Mouse (Mus musculus) liver, embryonic 15.5 days (tissue): Measurements from ENCODE around the gene Cpne7. TPM values are rescaled to one million over a fixed set of nuclear protein-coding genes. Genes with fewer than 3 reads are reported as not detected.

Experiments
- ATAC-seq: fragments of 200-750 bp; cut with Nextera tagmentation; 2 replicates; pipeline ENCODE4 v1.8.0; 2017; ENCODE audit warnings: moderate number of reproducible peaks, mild to moderate bottlenecking, moderate library complexity; ENCODE audit not compliant: insufficient read depth
- H3K27ac ChIP-seq: fragments of 300-500 bp; sonication (generic); replicated peaks from 2 replicates; pipeline ENCODE4 v1.5.1; 2015; ENCODE audit warnings: mild to moderate bottlenecking, inconsistent platforms
- H3K27me3 ChIP-seq: fragments of 300-500 bp; sonication (generic); 2 replicates; pipeline ENCODE4 v1.6.1; 2015; ENCODE audit warnings: mild to moderate bottlenecking, inconsistent platforms
- H3K36me3 ChIP-seq: fragments of 300-500 bp; sonication (generic); replicated peaks from 2 replicates; pipeline ENCODE4 v1.6.1; 2015; ENCODE audit warnings: moderate library complexity, mild to moderate bottlenecking, inconsistent platforms
- H3K4me1 ChIP-seq: fragments of 300-500 bp; sonication (generic); replicated peaks from 2 replicates; pipeline ENCODE4 v1.6.1; 2015; ENCODE audit warnings: inconsistent platforms
- H3K4me2 ChIP-seq: fragments of 300-500 bp; sonication (generic); 2 replicates; pipeline ENCODE4 v1.6.1; 2015; ENCODE audit warnings: moderate library complexity, mild to moderate bottlenecking, inconsistent platforms
- H3K4me3 ChIP-seq: fragments of 300-500 bp; sonication (generic); replicated peaks from 2 replicates; pipeline ENCODE4 v1.5.1; 2015; ENCODE audit warnings: mild to moderate bottlenecking, inconsistent platforms
- H3K9ac ChIP-seq: fragments of 300-500 bp; sonication (generic); 2 replicates; pipeline ENCODE4 v1.6.1; 2015; ENCODE audit warnings: moderate library complexity, mild to moderate bottlenecking, inconsistent platforms
- H3K9me3 ChIP-seq: fragments of 300-500 bp; sonication (generic); replicated peaks from 2 replicates; pipeline ENCODE4 v1.6.1; 2016; ENCODE audit warnings: inconsistent platforms
- WGBS: fragments of 180-500 bp; shearing (Covaris S2); methylation state at CpG from one replicate; pipeline ENCODE4 v1.1.7; 2015; ENCODE audit warnings: mixed read lengths; ENCODE audit not compliant: insufficient replicate concordance; 5-methylcytosine and 5-hydroxymethylcytosine counted together
- polyA plus RNA-seq: library from polyadenylated mRNA; unstranded; fragments of >200 nt; fragmentation: Nextera tagmentation; extraction: Ambion mirVana; gene quantifications from 2 replicates; pipeline ENCODE4 v1.2.1, GENCODE M21; 2015

Gene Cpne7
- polyA plus RNA-seq, 1 experiment from 2014 or later = 0.30 TPM

DNA sequence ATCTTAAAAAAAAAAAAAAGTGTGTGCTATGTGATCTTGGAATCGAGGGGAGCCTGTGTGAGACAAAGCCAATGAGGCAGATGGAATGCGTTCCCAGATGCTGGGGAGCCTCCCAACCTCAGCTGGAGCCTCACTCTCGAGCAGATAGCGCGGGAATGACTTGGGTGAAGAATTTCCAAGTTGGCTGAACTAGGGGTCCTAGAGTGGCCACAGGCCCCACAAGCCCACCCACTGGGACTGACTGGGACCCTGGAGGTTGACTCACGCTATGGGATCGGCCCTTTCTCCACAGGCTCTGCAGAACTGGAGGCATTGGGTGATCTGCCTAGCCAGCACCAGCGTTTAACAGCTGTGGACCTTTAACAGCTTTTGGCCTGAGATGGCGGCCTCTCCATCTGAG, 19.1 kb downstream of the Cpne7 start:
- H3K9ac ChIP-seq = no peak overlapping the region

DNA sequence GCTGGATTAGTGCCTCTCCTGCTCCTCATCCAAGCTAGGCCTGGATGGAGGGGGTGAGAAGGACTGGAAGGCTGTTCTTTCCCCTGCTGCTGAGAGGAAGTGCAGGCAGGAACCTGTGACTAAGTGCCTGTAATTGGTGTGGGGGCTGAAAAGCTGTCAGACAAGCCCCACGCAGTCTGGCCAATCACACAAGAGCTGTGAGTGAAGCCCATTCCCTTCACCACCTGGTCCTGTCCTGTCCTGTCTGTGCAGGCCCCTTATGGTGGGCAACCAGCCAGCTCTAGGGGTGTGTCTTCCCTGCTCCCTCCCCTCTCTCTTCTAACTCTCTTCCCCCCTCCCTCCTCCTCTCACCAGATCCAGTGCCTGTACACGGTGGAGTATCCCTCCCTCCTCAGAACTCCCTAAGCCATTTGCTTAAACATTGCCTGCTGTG, 20.5 kb downstream of the Cpne7 start:
- H3K4me2 ChIP-seq = no peak overlapping the region
- peaks cover 4% of the 10 kb centered on the region; the same call in 1 of the 2 replicates for H3K9me3 ChIP-seq
- no peaks in the 10 kb centered on the region; the same call in 1 of the 2 replicates for H3K27me3 ChIP-seq
- WGBS = 35% methylated on average over 2 of the region's 2 CpGs
- no peak overlapping the region for H3K9ac ChIP-seq
- no peak overlapping the region for H3K4me3 ChIP-seq
- H3K36me3 ChIP-seq = no peaks in the 10 kb centered on the region
- ATAC-seq = no peak
- H3K4me1 ChIP-seq = no peaks in the 10 kb centered on the region; the same call in 1 of the 2 replicates
- no peak overlapping the region for H3K27ac ChIP-seq

More for the DNA sequence above, 19.1 kb downstream of the Cpne7 start:
- peaks cover 4% of the 10 kb centered on the region; the same call in 1 of the 2 replicates for H3K9me3 ChIP-seq
- WGBS = 74% methylated on average over 9 of the region's 9 CpGs
- H3K4me1 ChIP-seq = no peaks in the 10 kb centered on the region; the same call in 1 of the 2 replicates
- no peak overlapping the region for H3K4me3 ChIP-seq
- no peak overlapping the region for H3K4me2 ChIP-seq
- peaks cover 2% of the 10 kb centered on the region; the same call in 1 of the 2 replicates for H3K27me3 ChIP-seq
- no peak for ATAC-seq
- no peak overlapping the region for H3K27ac ChIP-seq
- no peaks in the 10 kb centered on the region for H3K36me3 ChIP-seq

DNA sequence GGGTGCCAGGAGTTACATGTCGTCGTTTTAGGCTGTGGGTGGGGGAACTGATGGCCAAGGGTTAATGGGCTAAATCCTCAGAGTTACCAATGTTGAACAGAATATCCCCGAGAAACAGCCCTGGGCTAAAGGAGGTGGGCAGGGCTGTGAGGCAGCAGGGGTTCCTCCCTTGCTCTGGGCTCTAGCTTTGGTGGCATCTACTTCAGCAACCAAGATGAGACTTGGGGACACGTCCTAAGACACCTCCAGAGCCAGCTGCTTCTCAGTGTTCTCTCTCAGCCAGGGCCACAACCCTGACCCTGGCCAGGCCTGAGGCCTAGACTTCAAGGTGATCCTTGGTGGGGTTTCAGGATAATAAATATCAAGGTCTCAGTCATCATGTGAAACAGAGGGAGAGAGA, 21.6 kb downstream of the Cpne7 start:
- Histone ChIP-seq H3K27me3 (no peaks in the 10 kb centered on the region; the same call in 1 of the 2 replicates), H3K27ac (no peak overlapping the region), H3K4me3 (no peak overlapping the region), H3K36me3 (no peaks in the 10 kb centered on the region), H3K9me3 (no peaks in the 10 kb centered on the region), H3K4me2 (no peak overlapping the region), H3K9ac (no peak overlapping the region), H3K4me1 (no peaks in the 10 kb centered on the region; the same call in 1 of the 2 replicates)
- 53% methylated on average over 4 of the region's 4 CpGs for WGBS
- no peak for ATAC-seq

DNA sequence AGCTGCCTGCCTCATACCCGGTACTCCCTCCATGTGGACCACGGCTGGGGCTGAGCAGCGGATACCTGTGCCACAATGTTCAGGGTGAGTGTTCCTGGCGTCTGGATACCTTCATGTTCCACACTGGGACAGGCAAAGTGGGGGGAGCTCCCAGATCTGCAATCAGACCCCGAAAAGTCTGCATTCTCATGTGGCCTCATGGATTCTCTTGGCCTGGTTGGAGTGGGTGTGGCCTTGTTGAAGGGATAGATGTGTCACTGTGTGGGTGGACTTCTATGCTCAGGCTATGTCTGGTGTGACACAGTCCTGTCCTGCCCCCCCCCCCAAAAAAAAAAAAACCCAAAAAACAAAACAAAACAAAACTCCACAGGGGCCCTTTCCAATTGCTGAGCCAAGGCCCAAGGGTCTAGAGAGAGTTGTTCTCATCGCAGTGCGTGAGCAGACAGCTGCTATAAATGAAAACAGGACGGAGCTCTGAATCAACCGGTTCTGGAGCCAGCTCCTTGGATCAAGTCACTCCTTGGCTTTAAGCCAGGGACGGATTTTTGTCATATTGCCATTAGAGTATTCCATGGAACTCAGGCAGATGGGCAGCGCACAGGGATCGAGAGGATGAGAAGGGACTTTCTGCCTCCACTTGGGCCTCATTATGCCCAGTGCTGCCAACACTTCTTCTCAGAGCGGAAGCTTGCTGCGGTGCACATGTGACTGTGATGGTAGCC, 24.7 kb downstream of the Cpne7 start:
- no peak for ATAC-seq

DNA sequence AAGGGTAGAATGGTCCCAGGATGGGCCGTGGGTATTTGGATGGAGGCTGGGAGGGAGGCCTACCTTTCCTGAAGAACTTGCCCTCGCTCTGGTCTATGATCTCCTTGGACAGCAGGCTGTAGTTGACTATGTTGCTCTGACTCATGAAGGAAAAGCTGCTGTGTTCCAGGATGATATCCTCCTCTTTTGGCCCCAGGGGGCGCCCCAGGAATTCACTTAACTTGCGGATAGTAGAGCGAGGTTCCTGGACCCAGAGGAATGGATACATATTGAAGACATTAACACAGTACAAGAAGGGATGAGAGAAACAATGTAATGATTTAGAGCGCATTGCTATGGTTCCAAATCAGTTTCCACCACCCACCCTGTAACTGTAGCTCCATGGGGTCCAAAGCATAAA, 28.1 kb downstream of the Cpne7 start:
- Histone ChIP-seq H3K4me1 (no peaks in the 10 kb centered on the region; the same call in 1 of the 2 replicates), H3K9me3 (no peaks in the 10 kb centered on the region), H3K9ac (no peak overlapping the region), H3K4me2 (no peak overlapping the region), H3K36me3 (no peaks in the 10 kb centered on the region), H3K27me3 (peaks cover 20% of the 10 kb centered on the region), H3K27ac (no peak overlapping the region), H3K4me3 (no peak overlapping the region)
- WGBS = 48% methylated on average over 6 of the region's 6 CpGs
- no peak for ATAC-seq

More for the DNA sequence above, 24.7 kb downstream of the Cpne7 start:
- Histone ChIP-seq H3K27me3 (no peaks in the 10 kb centered on the region), H3K4me1 (no peaks in the 10 kb centered on the region; the same call in 1 of the 2 replicates), H3K36me3 (no peaks in the 10 kb centered on the region), H3K9me3 (no peaks in the 10 kb centered on the region), H3K27ac (no peak overlapping the region), H3K9ac (no peak overlapping the region), H3K4me3 (no peak overlapping the region), H3K4me2 (no peak overlapping the region)
- WGBS = 77% methylated on average over 14 of the region's 14 CpGs

DNA sequence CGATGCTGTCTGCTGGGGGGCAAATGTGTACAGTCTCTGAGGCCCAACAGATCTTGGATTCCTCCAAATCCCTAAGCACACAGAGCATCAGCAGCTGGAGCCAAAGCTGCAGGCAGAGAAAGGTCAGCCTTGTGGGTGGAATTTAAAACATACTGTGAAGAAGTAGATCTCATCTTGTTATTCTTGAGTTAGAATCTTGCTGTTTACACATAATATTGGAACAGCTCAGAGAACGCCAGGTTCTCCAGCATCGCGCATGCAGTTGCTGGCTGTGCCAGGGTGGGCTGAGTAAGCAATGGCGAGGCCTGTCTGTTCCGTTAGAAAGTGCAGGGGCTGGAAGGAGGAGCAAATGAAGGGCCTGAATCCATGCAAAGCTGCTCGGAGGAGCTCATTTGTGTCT, 29.2 kb downstream of the Cpne7 start:
- 72% methylated on average over 7 of the region's 7 CpGs for WGBS
- H3K9ac ChIP-seq = no peak overlapping the region
- H3K4me1 ChIP-seq = no peaks in the 10 kb centered on the region
- peaks cover 24% of the 10 kb centered on the region for H3K27me3 ChIP-seq
- no peak overlapping the region for H3K4me3 ChIP-seq
- no peak overlapping the region for H3K4me2 ChIP-seq
- H3K9me3 ChIP-seq = no peaks in the 10 kb centered on the region
- H3K27ac ChIP-seq = no peak overlapping the region
- no peak for ATAC-seq
- H3K36me3 ChIP-seq = no peaks in the 10 kb centered on the region

DNA sequence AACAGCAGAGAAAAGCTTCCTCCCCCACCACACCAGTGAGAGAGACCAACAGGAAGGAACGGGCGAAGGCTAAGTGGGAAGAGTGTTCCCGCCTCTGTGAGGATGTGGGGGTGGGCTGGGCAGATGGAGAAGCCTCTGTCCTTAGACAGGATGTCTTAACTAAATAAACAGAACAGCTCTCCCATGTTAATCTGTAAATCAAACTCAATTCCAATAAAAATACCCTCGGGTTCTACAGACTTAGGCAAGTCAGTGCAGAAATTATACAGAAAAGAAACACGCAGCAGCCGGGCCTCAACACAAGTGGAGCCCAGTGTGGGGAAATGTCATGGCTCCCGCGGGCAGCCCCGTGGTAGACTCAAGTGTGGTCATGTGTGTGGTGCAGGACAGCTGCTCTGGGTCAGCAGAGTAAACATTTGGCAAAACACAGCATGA, 33.6 kb downstream of the Cpne7 start:
- Histone ChIP-seq H3K27me3 (peaks cover 30% of the 10 kb centered on the region), H3K4me1 (peaks cover 11% of the 10 kb centered on the region), H3K4me2 (no peak overlapping the region), H3K9ac (no peak overlapping the region), H3K27ac (no peak overlapping the region), H3K36me3 (no peaks in the 10 kb centered on the region), H3K9me3 (no peaks in the 10 kb centered on the region), H3K4me3 (no peak overlapping the region)
- 35% methylated on average over 9 of the region's 9 CpGs for WGBS
- ATAC-seq = no peak

DNA sequence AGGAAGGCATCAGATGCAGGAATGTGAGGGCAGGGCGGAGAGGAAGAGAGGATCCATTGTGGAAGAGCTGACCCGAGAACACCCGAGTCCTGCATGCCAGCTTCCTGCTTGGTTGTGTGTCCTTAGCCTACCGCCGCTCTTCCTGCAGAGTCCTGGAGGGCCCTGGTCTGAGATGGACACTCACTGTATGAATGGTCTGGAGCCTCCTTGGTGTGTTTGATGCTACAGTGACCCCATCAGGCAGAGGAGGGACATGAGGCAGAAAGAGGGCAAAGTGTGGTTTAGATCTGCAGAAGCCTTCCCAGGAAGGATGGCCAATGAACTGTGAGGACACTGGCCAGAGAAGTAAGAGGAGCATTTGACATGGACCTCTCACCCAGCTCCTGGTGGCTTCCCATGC, 38.0 kb downstream of the Cpne7 start:
- WGBS = 64% methylated on average over 5 of the region's 5 CpGs
- peaks cover 40% of the 10 kb centered on the region for H3K4me1 ChIP-seq
- no peaks in the 10 kb centered on the region for H3K9me3 ChIP-seq
- peak overlapping the region; percentile 57 for H3K4me2 ChIP-seq
- H3K27ac ChIP-seq = peak overlapping the region; percentile 6; the same call in 1 of the 2 replicates
- H3K4me3 ChIP-seq = no peak overlapping the region
- peaks cover 17% of the 10 kb centered on the region for H3K27me3 ChIP-seq
- no peak overlapping the region for H3K9ac ChIP-seq
- ATAC-seq = no peak
- H3K36me3 ChIP-seq = no peaks in the 10 kb centered on the region

DNA sequence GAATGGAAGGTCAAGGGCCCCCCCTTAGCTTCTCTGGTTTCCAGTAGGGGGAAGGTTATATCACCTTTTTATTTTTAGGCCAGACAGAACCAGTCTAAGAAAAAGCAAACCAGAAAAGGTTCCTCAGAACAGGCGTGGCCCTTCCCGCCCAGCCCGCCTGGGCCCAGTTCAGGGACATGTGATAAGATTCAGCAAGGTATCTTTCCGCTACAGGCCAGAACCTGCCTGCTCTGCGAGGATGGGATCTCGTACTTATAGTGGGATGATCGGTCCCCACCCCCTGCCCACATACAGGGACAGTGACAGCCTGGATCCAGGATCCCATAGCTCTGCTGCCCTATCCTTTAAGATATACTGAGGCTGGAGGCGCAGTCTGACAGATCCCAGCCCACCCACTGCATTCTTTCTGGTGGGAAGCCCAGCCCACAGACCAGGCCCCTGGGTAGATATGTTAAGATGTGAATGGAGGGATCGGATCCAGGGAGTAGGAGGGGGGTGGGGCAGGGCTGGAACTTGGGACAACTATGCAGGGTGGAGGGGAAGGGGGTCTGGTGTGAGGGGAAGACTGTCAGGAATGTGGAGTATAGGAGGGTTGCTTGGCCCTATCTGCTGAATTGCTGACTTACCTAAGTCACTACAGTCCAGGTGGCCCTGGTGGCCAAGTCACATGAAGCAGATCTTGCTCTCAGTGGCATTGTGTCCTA, 39.0 kb downstream of the Cpne7 start:
- ATAC-seq = peak; percentile 95
- peak overlapping the region; percentile 68 for H3K27ac ChIP-seq
- H3K4me1 ChIP-seq = peaks cover 40% of the 10 kb centered on the region
- H3K4me2 ChIP-seq = peak overlapping the region; percentile 57
- no peak overlapping the region for H3K4me3 ChIP-seq
- 36% methylated on average over 9 of the region's 9 CpGs for WGBS
- H3K9ac ChIP-seq = peak overlapping the region; percentile 12
- no peaks in the 10 kb centered on the region for H3K9me3 ChIP-seq
- no peaks in the 10 kb centered on the region for H3K36me3 ChIP-seq
- H3K27me3 ChIP-seq = peaks cover 17% of the 10 kb centered on the region

DNA sequence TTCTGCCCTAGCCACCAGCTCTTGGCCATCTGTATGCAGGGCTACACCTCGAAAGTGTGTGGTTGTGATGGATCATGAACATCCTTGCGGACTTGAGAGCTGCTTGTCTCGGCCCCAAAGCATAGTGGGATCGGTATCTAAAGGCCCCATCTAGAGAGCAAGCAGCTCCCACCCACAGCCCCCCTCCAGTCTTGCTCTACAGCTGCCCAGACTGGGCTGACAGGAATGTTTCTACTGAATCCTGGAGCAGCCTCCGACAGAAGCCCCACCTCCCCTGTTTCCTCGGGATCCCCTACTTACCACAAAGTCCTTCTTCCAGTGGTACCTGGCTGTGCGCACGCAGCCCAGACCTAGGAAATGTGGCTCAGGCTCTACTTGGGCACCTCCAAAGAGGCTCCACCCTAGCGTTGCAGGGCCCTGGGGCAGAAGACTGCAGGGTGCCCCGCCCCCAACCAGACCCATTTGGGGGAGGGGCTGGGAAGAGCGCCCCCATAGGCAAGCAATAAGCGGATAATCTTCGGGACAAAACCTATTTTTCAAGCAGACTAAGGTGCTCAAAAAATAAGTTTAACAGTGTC, 40.8 kb downstream of the Cpne7 start, which contains the start of gene Sult5a1:
Gene Sult5a1 (minus strand): TSS at position 428 of the 578 bp plus-strand sequence.
- peak within 1 kb of the TSS; percentile 23 for H3K4me2 ChIP-seq
- H3K4me1 ChIP-seq = peaks cover 40% of the 10 kb centered on the region
- no peak within 1 kb of the TSS for H3K9ac ChIP-seq
- 29% methylated on average over 13 of the region's 13 CpGs for WGBS
- H3K27me3 ChIP-seq = 0 out of 2 replicates have a peak, but pooled peaks cover 10% of the 10 kb centered on the region
- H3K4me3 ChIP-seq = no peak within 1 kb of the TSS
- no peak for ATAC-seq
- H3K36me3 ChIP-seq = no peaks in the 10 kb centered on the region
- no peak within 1 kb of the TSS for H3K27ac ChIP-seq
- no peaks in the 10 kb centered on the region for H3K9me3 ChIP-seq

DNA sequence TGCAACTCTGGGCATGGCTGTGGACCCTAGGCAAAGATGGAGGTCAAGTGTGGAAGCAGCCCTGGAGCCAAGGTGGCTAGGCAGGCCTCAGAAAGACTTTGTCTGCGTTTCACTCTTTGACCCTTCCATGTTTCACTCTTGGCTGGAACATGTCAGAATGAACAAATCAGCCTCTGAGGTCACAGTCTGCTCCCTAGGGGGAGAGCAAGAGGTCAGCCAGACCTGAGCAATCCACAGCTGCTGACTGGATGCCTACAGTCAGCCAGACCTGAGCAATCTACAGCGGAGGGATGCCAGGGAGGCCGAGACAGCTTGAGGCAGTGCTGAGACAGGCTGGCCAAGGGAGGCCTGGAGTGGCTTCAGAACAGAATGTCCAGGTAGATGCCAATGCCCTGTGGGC, 64.2 kb downstream of the Cpne7 start:
- H3K9me3 ChIP-seq = 0 out of 2 replicates have a peak, but pooled peaks cover 3% of the 10 kb centered on the region
- ATAC-seq = peak; percentile 37; the same call in 1 of the 2 replicates
- H3K4me1 ChIP-seq = 0 out of 2 replicates have a peak, but pooled peaks cover 4% of the 10 kb centered on the region
- H3K4me2 ChIP-seq = no peak overlapping the region
- peak overlapping the region; percentile 53; the same call in 1 of the 2 replicates for H3K27ac ChIP-seq
- H3K27me3 ChIP-seq = peaks cover 10% of the 10 kb centered on the region
- WGBS = 47% methylated on average over 3 of the region's 3 CpGs
- H3K9ac ChIP-seq = no peak overlapping the region
- no peaks in the 10 kb centered on the region for H3K36me3 ChIP-seq
- no peak overlapping the region for H3K4me3 ChIP-seq
